Mouse (Mus musculus): ENCODE data around the gene Tada2b. TPM values are rescaled to one million over a fixed set of nuclear protein-coding genes. Genes with fewer than 3 reads are reported as not detected.

The Tada2b gene
- total RNA-seq, 1 experiment, result 6.9 TPM

DNA sequence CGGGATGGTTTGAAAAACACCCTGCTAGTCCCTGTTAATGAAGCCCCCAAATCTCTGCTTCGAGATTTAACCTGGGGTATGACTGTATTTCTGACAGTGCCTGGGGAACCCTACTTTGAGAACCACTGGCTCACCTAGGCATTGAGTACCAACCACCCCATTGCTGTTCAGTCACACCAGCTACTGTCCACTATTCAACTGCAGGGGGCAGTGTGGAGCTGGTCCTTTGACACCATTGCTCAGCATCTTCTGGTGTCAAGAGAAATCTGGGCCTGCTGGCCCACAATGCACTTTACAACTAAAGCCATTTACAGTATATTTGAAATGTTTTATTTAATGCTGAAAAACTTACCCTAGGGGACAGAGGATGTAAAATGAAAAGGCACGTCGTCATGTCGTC is 9.8 kb downstream of the Tada2b start:
- no peak overlapping the region for H3K27ac ChIP-seq (ENCODE audit: insufficient read depth, low read depth, low read length, poor library complexity, severe bottlenecking)
- peaks cover 38% of the 10 kb centered on the region for H3K36me3 ChIP-seq (ENCODE audit: control insufficient read depth, insufficient read depth, low read length, poor library complexity, severe bottlenecking)
- no peaks in the 10 kb centered on the region for H3K4me1 ChIP-seq (ENCODE audit: control insufficient read depth in 2 of 2, insufficient read depth in 2 of 2, low read length in 2 of 2, poor library complexity in 1 of 2)
- no peak overlapping the region for H3K9ac ChIP-seq (ENCODE audit: insufficient read depth, low read depth, low read length, poor library complexity, severe bottlenecking)
- no peak for TF ChIP-seq HCFC1 (IDR thresholded peaks at IDR 0.05; ENCODE audit: borderline replicate concordance, insufficient read depth, low read length)
- TF ChIP-seq MAFK (IDR thresholded peaks at IDR 0.05; ENCODE audit: insufficient read depth, low read depth, low read length), result peak; percentile 83
- H3K9me3 ChIP-seq (ENCODE audit: control insufficient read depth, insufficient read depth, low read depth, low read length), result no peaks in the 10 kb centered on the region
- in situ Hi-C loops (cut with MboI; ENCODE audit: low sequenced_read_pairs in 2 of 2, unreplicated experiment in 2 of 2), result no loop called here
- DNase-seq (ENCODE audit: low read depth, low spot score), result peak; percentile 82
- no peak overlapping the region for H3K4me3 ChIP-seq (ENCODE audit: insufficient read depth in 1 of 2, low read depth in 1 of 2, low read length in 2 of 2, poor library complexity in 1 of 2, severe bottlenecking in 1 of 2)

DNA sequence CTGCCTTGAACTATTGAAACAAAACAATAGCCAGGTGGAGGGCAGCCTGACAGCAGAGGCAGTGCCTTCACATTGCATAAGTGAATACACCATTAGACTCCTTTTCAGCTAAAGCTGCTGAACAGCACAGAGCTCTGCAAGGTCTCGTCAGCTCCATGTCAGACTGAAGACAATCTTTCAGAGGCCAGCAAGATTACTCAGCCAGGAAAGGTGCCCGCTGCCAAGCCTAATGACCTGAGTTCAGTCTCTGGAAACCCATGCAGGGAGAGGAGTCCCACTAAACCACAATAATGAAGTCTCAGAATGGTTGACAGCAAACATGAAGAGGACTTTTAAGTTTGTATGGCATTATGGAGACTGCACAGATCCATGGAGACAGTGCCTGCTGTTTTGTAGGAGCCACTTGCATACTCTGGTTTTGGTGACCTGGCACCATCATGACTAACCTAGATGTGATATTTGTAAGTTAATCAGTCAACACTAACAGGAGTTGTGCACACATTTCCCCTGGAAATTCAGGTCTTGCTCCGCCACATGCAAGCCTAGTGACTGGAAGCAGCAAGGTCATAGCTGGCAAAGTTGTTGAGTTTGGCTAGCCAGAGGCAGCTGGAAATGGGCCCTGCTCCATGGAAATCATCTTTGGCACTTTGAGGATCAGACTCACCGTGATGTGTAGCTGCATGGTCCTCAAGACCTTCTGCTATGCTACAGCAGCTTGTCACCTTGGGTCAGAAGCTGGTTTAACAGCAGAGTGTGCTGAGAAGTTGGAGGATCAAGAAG is 11.0 kb downstream of the Tada2b start:
- Histone ChIP-seq H3K4me3 (ENCODE audit: insufficient read depth in 1 of 2, low read depth in 1 of 2, low read length in 2 of 2, poor library complexity in 1 of 2, severe bottlenecking in 1 of 2) (no peak overlapping the region), H3K36me3 (ENCODE audit: control insufficient read depth, insufficient read depth, low read length, poor library complexity, severe bottlenecking) (peaks cover 39% of the 10 kb centered on the region), H3K27ac (ENCODE audit: insufficient read depth, low read depth, low read length, poor library complexity, severe bottlenecking) (no peak overlapping the region), H3K9ac (ENCODE audit: insufficient read depth, low read depth, low read length, poor library complexity, severe bottlenecking) (no peak overlapping the region), H3K9me3 (ENCODE audit: control insufficient read depth, insufficient read depth, low read depth, low read length) (no peaks in the 10 kb centered on the region), H3K4me1 (ENCODE audit: control insufficient read depth in 2 of 2, insufficient read depth in 2 of 2, low read length in 2 of 2, poor library complexity in 1 of 2) (no peaks in the 10 kb centered on the region)
- DNase-seq (ENCODE audit: low read depth, low spot score), result no peak
- in situ Hi-C loops (cut with MboI; ENCODE audit: low sequenced_read_pairs in 2 of 2, unreplicated experiment in 2 of 2), result no loop called here
- TF ChIP-seq MAFK (IDR thresholded peaks at IDR 0.05; ENCODE audit: insufficient read depth, low read depth, low read length) (no peak), CHD2 (IDR thresholded peaks at IDR 0.05; ENCODE audit: low read depth, low read length) (no peak), HCFC1 (IDR thresholded peaks at IDR 0.05; ENCODE audit: borderline replicate concordance, insufficient read depth, low read length) (no peak), ZC3H11A (IDR thresholded peaks at IDR 0.05; ENCODE audit: borderline replicate concordance, low read depth, low read length) (no peak), ZNF384 (IDR thresholded peaks at IDR 0.05; ENCODE audit: low read depth, low read length) (no peak)

DNA sequence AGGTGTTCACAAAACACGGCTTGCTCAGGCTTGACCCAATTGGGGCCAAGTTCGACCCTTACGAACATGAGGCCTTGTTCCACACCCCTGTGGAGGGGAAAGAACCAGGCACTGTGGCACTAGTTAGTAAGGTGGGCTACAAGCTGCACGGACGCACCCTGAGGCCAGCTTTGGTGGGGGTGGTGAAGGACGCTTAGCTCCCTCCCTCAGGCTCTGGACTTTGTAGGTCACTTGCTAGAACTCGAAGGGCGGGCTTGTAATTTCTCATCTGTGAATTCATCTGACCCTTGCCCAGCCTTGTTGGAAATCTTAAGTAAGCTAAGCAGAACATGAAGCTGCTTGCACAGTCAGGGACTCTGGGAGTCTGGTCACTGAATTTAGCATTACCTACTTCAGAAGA is 12.9 kb downstream of the Tada2b start:
- in situ Hi-C loops (cut with MboI; ENCODE audit: low sequenced_read_pairs in 2 of 2, unreplicated experiment in 2 of 2), result no loop called here
- no peak for TF ChIP-seq MAFK (IDR thresholded peaks at IDR 0.05; ENCODE audit: insufficient read depth, low read depth, low read length)
- Histone ChIP-seq H3K27ac (ENCODE audit: insufficient read depth, low read depth, low read length, poor library complexity, severe bottlenecking) (no peak overlapping the region), H3K9ac (ENCODE audit: insufficient read depth, low read depth, low read length, poor library complexity, severe bottlenecking) (no peak overlapping the region), H3K36me3 (ENCODE audit: control insufficient read depth, insufficient read depth, low read length, poor library complexity, severe bottlenecking) (peaks cover 39% of the 10 kb centered on the region), H3K4me1 (ENCODE audit: control insufficient read depth in 2 of 2, insufficient read depth in 2 of 2, low read length in 2 of 2, poor library complexity in 1 of 2) (no peaks in the 10 kb centered on the region), H3K9me3 (ENCODE audit: control insufficient read depth, insufficient read depth, low read depth, low read length) (no peaks in the 10 kb centered on the region), H3K4me3 (ENCODE audit: insufficient read depth in 1 of 2, low read depth in 1 of 2, low read length in 2 of 2, poor library complexity in 1 of 2, severe bottlenecking in 1 of 2) (no peak overlapping the region)
- DNase-seq (ENCODE audit: low read depth, low spot score), result no peak

DNA sequence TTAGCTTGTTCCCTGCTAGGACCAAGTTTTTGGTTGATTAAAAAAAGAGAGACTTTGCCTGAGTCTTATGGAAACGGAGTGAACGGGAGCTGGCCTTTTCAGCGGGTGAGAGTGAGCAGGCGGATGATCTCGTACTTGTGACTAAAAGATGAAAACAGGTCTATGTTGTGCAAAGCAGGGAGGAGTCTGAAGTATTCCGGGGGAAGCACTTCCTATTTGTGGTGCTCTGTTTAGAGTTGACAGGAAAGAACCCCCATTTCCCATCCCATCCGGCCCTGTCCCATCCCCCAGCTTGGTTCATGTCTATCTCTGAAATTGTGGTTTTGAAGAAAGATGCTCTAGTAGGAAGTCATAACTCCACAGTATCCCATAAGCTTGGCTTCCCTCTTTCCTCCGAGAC is 18.2 kb downstream of the Tada2b start:
- Histone ChIP-seq H3K4me1 (ENCODE audit: control insufficient read depth in 2 of 2, insufficient read depth in 2 of 2, low read length in 2 of 2, poor library complexity in 1 of 2) (peaks cover 0 to 3% of the 10 kb centered on the region in 2 experiments; a peak in 1 of 4 replicates), H3K9ac (ENCODE audit: insufficient read depth, low read depth, low read length, poor library complexity, severe bottlenecking) (peak overlapping the region; percentile 97), H3K36me3 (ENCODE audit: control insufficient read depth, insufficient read depth, low read length, poor library complexity, severe bottlenecking) (peaks cover 15% of the 10 kb centered on the region), H3K4me3 (ENCODE audit: insufficient read depth in 1 of 2, low read depth in 1 of 2, low read length in 2 of 2, poor library complexity in 1 of 2, severe bottlenecking in 1 of 2) (peak overlapping the region; percentile 88 to 98), H3K9me3 (ENCODE audit: control insufficient read depth, insufficient read depth, low read depth, low read length) (no peaks in the 10 kb centered on the region), H3K27ac (ENCODE audit: insufficient read depth, low read depth, low read length, poor library complexity, severe bottlenecking) (no peak overlapping the region)
- in situ Hi-C loops (cut with MboI; ENCODE audit: low sequenced_read_pairs in 2 of 2, unreplicated experiment in 2 of 2), result loop anchor here (10.0 kb wide), 1 partner anchor 279 kb away; the partner anchor contains the start of gene Bloc1s4 (in 2 of the 2)
- DNase-seq (ENCODE audit: low read depth, low spot score), result no peak
- TF ChIP-seq CHD2 (IDR thresholded peaks at IDR 0.05; ENCODE audit: low read depth, low read length) (no peak), ZNF384 (IDR thresholded peaks at IDR 0.05; ENCODE audit: low read depth, low read length) (no peak), ZC3H11A (IDR thresholded peaks at IDR 0.05; ENCODE audit: borderline replicate concordance, low read depth, low read length) (no peak), MAFK (IDR thresholded peaks at IDR 0.05; ENCODE audit: insufficient read depth, low read depth, low read length) (no peak), HCFC1 (IDR thresholded peaks at IDR 0.05; ENCODE audit: borderline replicate concordance, insufficient read depth, low read length) (no peak)
